Mouse (Mus musculus): ENCODE results near the gene Akap13.

DNA sequence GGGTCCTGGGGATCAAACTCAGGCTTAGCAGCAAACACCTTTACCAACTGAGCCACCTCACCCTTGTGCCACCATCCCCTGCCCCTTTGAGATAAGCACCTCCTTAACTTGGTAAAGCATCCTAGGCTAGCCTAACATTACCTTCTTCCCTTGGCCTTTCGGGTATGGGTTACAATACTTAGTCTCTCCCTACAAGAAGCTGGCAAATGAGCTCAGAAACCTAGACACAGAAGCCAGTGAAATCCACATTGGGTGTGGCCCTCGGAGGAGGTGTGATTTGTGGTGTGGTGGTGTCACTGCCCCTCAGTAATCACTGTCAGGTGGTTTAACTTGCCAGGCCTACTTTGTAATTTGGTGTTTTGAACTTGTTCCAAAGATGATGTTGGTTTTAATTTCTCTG, 189.3 kb downstream of the Akap13 start:
- TF ChIP-seq CTCF (IDR thresholded peaks at IDR 0.05; ENCODE audit: low read depth) (no peak), EP300 (IDR thresholded peaks at IDR 0.05; ENCODE audit: low read depth) (no peak)
